Mouse (Mus musculus) erythroblast, embryonic 14.5 days (primary cell): ENCODE data around the gene Osbpl9. TPM values are rescaled to one million over a fixed set of nuclear protein-coding genes. Genes with fewer than 3 reads are reported as not detected.

Source experiments
- H3K27me3 ChIP-seq: 2 replicates; pipeline ENCODE4 v1.6.1; 2012; ENCODE audit warnings: inconsistent platforms; ENCODE audit not compliant: control insufficient read depth
- H3K36me3 ChIP-seq: 2 replicates; pipeline ENCODE4 v1.6.1; 2012; ENCODE audit warnings: mild to moderate bottlenecking, inconsistent platforms; ENCODE audit not compliant: control insufficient read depth
- H3K4me1 ChIP-seq: 2 replicates; pipeline ENCODE4 v1.6.1; 2012; ENCODE audit warnings: inconsistent platforms; ENCODE audit not compliant: control insufficient read depth
- H3K4me3 ChIP-seq: replicated peaks from 2 replicates; pipeline ENCODE3; 2012; ENCODE audit warnings: moderate library complexity, mild to moderate bottlenecking, inconsistent platforms
- H3K9me3 ChIP-seq: 2 replicates; pipeline ENCODE4 v1.6.1; 2012; ENCODE audit warnings: low read length, inconsistent platforms, mixed read lengths; ENCODE audit not compliant: control insufficient read depth
- GATA1 ChIP-seq: IDR thresholded peaks from 2 replicates; pipeline ENCODE4 v1.6.1; 2012; ENCODE audit warnings: low read length, inconsistent platforms, mixed read lengths
- TAL1 ChIP-seq: IDR thresholded peaks from 3 replicates; pipeline ENCODE4 v1.6.1; 2012; ENCODE audit warnings: low read length, inconsistent platforms, mixed read lengths
- polyA plus RNA-seq: library from polyadenylated mRNA; stranded (reverse); fragments of >175 nt; gene quantifications from 2 replicates; pipeline ENCODE4 v1.2.3, GENCODE M21; 2012

Osbpl9 gene
- polyA plus RNA-seq, 1 experiment, result 0.47 TPM

DNA sequence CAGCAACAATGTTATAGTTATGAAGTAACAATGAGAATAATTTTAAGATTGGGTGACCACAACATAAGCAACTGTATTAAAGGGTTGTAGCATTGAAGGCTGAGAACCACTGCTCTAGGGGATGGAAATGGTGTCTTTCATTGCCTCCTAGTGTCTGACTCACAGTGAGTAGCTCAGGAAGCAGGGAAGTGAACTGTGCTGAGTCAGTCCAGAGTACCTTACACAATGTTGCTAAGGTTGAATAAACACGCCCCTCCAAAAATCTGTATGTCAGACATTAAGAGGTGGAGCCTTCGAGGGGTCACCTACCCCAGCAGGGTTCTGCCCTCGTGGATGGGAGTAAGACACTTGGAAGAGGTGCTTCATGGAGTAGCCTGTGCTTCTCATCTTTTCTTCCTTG lies 11.9 kb upstream of the Osbpl9 start:
- H3K27me3 ChIP-seq, result 0 out of 2 replicates have a peak, but pooled peaks cover 2% of the 10 kb centered on the region
- no peaks in the 10 kb centered on the region for H3K36me3 ChIP-seq
- no peaks in the 10 kb centered on the region for H3K4me1 ChIP-seq
- TF ChIP-seq GATA1 (no peak), TAL1 (no peak)
- no peaks in the 10 kb centered on the region for H3K9me3 ChIP-seq
- no peak overlapping the region for H3K4me3 ChIP-seq

- H3K9me3 ChIP-seq, result no peaks in the 10 kb centered on the region
- no peak overlapping the region for H3K4me3 ChIP-seq
- no peaks in the 10 kb centered on the region for H3K4me1 ChIP-seq
- 0 out of 2 replicates have a peak, but pooled peaks cover 2% of the 10 kb centered on the region for H3K27me3 ChIP-seq
- no peak for TF ChIP-seq GATA1
- TF ChIP-seq TAL1, result no peak
- H3K36me3 ChIP-seq, result no peaks in the 10 kb centered on the region
Observed at GRCm38 (mm10) chr4:109210881-109211280, 8.8 kb upstream of the Osbpl9 start.

GRCm38 (mm10) chr4:109210253-109210652 lies 8.2 kb upstream of the Osbpl9 start:
- no peak overlapping the region for H3K4me3 ChIP-seq
- H3K9me3 ChIP-seq, result no peaks in the 10 kb centered on the region
- H3K4me1 ChIP-seq, result no peaks in the 10 kb centered on the region
- H3K36me3 ChIP-seq, result no peaks in the 10 kb centered on the region
- 0 out of 2 replicates have a peak, but pooled peaks cover 2% of the 10 kb centered on the region for H3K27me3 ChIP-seq
- TF ChIP-seq GATA1 (no peak), TAL1 (no peak)

GRCm38 (mm10) chr4:109207524-109207923 lies 5.5 kb upstream of the Osbpl9 start:
- Histone ChIP-seq H3K36me3 (no peaks in the 10 kb centered on the region), H3K4me1 (peaks cover 1% of the 10 kb centered on the region), H3K9me3 (no peaks in the 10 kb centered on the region), H3K27me3 (0 out of 2 replicates have a peak, but pooled peaks cover 2% of the 10 kb centered on the region), H3K4me3 (no peak overlapping the region)
- TF ChIP-seq GATA1, result no peak
- TF ChIP-seq TAL1, result no peak

- TF ChIP-seq GATA1, result no peak
- TF ChIP-seq TAL1, result no peak
- Histone ChIP-seq H3K36me3 (no peaks in the 10 kb centered on the region), H3K27me3 (no peaks in the 10 kb centered on the region), H3K4me1 (peaks cover 17% of the 10 kb centered on the region), H3K4me3 (no peak overlapping the region), H3K9me3 (no peaks in the 10 kb centered on the region)
Observed at GRCm38 (mm10) chr4:109204416-109204815, 2.3 kb upstream of the Osbpl9 start.

DNA sequence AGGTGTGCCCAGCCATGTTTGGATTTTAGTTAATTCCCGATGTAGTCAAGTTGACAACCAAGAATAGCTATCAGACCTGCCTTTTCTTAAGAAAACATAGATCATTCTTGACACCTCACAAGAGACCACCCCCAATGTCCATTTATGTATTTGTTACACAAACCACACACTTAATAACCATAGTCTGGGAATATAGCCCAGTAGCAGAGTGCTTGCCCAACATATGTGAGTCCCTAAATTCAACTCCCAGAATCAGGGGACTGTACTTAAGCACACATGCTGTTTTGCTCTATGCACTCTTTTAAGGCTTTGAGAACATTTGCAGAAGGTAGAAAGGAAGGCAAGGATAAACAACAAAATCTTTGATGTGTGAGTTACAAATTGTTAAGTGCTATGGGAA lies 1.9 kb upstream of the Osbpl9 start:
- TF ChIP-seq GATA1 (no peak), TAL1 (no peak)
- H3K27me3 ChIP-seq, result no peaks in the 10 kb centered on the region
- H3K4me1 ChIP-seq, result peaks cover 17% of the 10 kb centered on the region
- no peaks in the 10 kb centered on the region for H3K36me3 ChIP-seq
- no peak overlapping the region for H3K4me3 ChIP-seq
- no peaks in the 10 kb centered on the region for H3K9me3 ChIP-seq

DNA sequence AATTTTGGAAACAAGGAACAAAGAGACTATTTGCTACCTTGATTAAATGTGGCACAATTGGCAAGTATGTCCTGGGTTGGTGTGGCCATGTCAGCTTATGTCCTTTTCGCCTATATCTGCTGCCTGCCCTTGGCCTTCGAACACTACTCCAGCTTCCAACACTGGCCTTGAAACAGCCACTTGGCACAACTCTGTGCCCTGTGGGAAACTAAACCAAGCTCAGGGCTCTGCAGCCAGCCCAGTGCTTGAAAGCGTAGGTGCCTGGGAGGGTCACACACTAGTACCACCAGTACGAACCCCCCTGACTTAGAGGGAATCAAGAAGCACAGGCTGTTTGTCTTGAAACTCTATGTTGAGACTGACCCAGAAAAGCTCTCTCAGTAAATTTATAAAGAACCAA lies 3.0 kb downstream of the Osbpl9 start:
- Histone ChIP-seq H3K36me3 (no peaks in the 10 kb centered on the region), H3K4me3 (no peak overlapping the region), H3K4me1 (peaks cover 19% of the 10 kb centered on the region), H3K27me3 (no peaks in the 10 kb centered on the region), H3K9me3 (no peaks in the 10 kb centered on the region)
- TF ChIP-seq TAL1, result no peak
- TF ChIP-seq GATA1, result no peak

- Histone ChIP-seq H3K4me1 (peaks cover 6% of the 10 kb centered on the region), H3K27me3 (no peaks in the 10 kb centered on the region), H3K36me3 (no peaks in the 10 kb centered on the region), H3K9me3 (no peaks in the 10 kb centered on the region), H3K4me3 (no peak overlapping the region)
- no peak for TF ChIP-seq TAL1
Observed at GRCm38 (mm10) chr4:109195900-109196629, 6.0 kb downstream of the Osbpl9 start.

DNA sequence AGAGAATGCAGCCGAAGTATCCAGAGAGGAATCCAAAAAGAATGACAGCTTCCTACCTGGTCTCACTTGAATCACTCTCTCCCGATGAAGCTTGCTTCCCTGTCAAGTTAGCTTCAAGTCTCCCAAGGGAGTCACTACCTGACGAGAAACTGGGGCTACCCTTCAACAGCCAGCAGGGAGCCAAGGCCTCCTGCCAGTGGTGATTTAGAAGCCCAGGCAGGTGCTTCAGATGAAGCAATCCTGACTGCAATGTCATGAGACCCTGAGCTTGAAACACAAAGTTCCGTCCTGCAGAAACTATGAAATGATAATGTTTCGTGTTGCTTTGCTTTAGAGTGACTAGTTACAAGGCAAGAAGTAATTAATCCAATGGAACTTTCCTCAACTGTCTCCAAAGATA lies 8.2 kb downstream of the Osbpl9 start:
- H3K4me3 ChIP-seq, result no peak overlapping the region
- no peaks in the 10 kb centered on the region for H3K27me3 ChIP-seq
- no peaks in the 10 kb centered on the region for H3K36me3 ChIP-seq
- no peak for TF ChIP-seq TAL1
- TF ChIP-seq GATA1, result no peak
- H3K4me1 ChIP-seq, result peaks cover 2% of the 10 kb centered on the region; the same call in 1 of the 2 replicates
- no peaks in the 10 kb centered on the region for H3K9me3 ChIP-seq
